Mouse (Mus musculus): Measurements from ENCODE around the gene Ilk. TPM values are rescaled to one million over a fixed set of nuclear protein-coding genes. Genes with fewer than 3 reads are reported as not detected.

The Ilk gene
- polyA plus RNA-seq, 1 experiment = 213 TPM

DNA sequence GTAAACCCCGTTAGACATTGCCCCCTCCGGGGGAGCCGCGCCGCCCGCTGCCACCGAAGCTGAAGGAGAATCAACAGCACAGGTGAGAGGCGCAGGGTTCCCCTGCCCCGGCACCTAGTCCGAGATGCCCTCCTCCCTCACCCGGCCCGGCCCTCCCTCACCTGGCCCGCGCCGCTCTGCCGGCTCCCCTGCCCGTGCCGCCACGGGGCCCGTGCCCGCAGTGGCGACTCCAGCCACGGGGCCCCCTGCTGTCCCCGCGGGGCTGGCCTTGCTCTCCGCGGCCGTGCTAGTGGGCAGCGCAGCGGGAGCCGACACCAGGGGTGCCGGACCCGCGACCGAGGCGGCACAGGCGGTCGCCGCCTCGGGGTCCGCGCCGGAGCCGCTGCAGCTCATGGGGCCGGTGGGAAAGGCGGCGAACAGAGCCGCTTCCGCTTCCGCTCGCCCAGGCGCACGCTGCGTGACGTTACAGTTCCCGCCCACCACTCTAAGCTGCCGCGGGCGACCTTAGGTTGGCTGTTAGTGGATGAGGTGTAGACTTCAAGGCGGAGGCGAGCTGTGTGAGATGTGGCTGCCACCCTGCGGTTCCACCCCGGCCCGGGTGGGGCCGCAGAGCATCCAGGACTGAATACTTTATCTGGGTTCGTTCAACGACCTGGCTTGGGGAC is 7.7 kb downstream of the Ilk start, which contains the start of gene Taf10:
Gene Taf10, minus strand, starts transcription at position 436 of the 665 bp plus-strand sequence.
- H3K4me1 ChIP-seq (ENCODE audit: control insufficient read depth, insufficient read depth, low read length) = peaks cover 25% of the 10 kb centered on the region
- peak within 1 kb of the TSS; percentile 96 for H3K4me3 ChIP-seq (ENCODE audit: insufficient read depth, low read length)
- H3K27ac ChIP-seq (ENCODE audit: insufficient read depth, low read depth, low read length) = peak within 1 kb of the TSS; percentile 51
- no peak for TF ChIP-seq POLR2A (IDR thresholded peaks at IDR 0.05; ENCODE audit: borderline replicate concordance, low read depth, low read length)
- no peak for TF ChIP-seq CTCF (IDR thresholded peaks at IDR 0.05; ENCODE audit: low read depth, low read length)

DNA sequence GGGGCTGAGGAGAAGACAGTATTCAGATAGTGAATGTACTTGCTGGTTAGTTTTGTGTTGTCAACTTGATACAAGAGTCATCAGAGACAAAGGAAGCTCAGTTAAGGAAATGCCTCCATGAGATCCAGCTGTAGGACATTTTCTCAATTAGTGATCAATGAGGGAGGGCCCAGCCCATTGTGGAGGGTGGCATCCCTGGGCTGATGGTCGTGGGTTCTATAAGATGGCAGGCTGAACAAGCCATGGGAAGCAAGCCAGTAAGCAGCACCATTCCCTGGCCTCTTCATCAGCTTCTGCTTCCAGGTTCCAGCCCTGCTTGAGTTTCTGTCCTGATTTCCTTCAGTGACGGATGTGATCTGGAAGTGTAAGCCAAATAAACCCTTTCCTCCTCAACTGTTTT is 11.4 kb downstream of the Ilk start:
- no peak overlapping the region for H3K27ac ChIP-seq (ENCODE audit: insufficient read depth, low read depth, low read length)
- no peak overlapping the region for H3K4me3 ChIP-seq (ENCODE audit: insufficient read depth, low read length)
- TF ChIP-seq CTCF (IDR thresholded peaks at IDR 0.05; ENCODE audit: low read depth, low read length) (no peak), POLR2A (IDR thresholded peaks at IDR 0.05; ENCODE audit: borderline replicate concordance, low read depth, low read length) (no peak)
- H3K4me1 ChIP-seq (ENCODE audit: control insufficient read depth, insufficient read depth, low read length) = peaks cover 33% of the 10 kb centered on the region

DNA sequence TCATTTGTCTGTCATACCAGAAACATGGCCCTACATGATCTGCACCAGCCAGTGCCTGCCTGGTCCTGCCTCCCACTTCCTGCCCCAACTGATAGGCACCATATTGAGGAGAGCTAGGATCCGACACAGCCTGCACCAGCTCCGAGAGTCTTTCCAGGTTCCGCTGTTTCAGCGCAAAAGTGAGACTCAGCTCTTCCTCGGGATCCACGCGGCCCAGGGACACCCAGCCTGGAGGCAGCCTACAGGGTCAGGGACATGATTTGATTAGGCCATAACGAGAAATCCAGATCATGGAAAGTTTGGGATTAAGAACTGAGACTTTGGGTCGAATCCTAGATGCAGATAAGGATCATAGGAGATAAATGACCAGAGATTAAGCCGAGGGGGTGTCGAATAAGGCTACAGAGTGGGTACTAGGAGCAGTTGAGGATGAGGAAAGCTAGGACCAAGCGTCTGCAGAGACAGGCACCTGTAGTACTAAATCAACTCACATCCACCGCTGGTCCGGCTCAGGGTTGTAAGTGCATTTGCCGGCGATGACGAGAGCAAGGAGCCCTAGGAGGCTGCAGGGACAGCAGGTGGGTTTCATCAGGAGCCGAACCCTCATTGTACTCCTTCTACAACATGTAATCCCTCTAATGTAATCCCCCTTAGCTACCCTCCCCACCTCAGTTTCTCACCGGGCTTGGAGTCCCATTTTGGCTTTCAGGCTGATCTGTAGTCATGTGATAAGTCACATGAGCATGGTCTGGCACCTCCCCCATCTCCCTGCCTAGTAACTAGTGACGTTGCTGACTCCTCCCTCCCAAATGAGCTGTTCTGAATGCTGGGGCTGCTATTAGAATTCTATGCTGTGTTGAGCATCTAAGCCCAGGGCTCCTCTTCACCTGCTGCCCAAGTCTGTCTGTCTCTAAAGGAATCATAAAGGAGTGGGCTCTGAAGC is 15.4 kb downstream of the Ilk start, which contains the start of gene Tpp1:
Gene Tpp1, minus strand, starts transcription at position 745 of the 943 bp plus-strand sequence.
- no peak for TF ChIP-seq POLR2A (IDR thresholded peaks at IDR 0.05; ENCODE audit: borderline replicate concordance, low read depth, low read length)
- no peak for TF ChIP-seq CTCF (IDR thresholded peaks at IDR 0.05; ENCODE audit: low read depth, low read length)
- Histone ChIP-seq H3K4me3 (ENCODE audit: insufficient read depth, low read length) (peak within 1 kb of the TSS; percentile 89), H3K4me1 (ENCODE audit: control insufficient read depth, insufficient read depth, low read length) (peaks cover 18% of the 10 kb centered on the region), H3K27ac (ENCODE audit: insufficient read depth, low read depth, low read length) (peak within 1 kb of the TSS; percentile 87)

DNA sequence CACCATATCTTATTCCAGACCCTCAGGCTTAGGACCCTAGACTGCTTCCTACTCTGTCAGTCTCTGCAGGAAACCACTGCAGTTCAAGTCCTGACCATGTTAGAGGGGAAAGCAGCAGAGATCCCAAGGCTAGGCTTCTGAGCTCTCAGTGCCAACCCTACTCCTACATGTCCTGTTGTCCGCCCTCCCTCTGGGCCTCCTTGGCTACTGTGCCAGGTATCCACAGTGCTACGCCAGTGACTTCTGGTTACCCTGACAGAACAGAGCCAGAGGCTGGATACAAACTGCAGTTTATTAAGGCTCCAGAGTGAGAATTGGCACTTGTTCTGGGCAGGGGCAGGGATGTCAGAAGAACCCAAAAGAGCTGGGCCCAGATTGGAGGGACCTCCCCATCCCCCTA is 16.3 kb downstream of the Ilk start:
- TF ChIP-seq POLR2A (IDR thresholded peaks at IDR 0.05; ENCODE audit: borderline replicate concordance, low read depth, low read length) (no peak), CTCF (IDR thresholded peaks at IDR 0.05; ENCODE audit: low read depth, low read length) (no peak)
- Histone ChIP-seq H3K4me1 (ENCODE audit: control insufficient read depth, insufficient read depth, low read length) (peaks cover 18% of the 10 kb centered on the region), H3K27ac (ENCODE audit: insufficient read depth, low read depth, low read length) (no peak overlapping the region), H3K4me3 (ENCODE audit: insufficient read depth, low read length) (no peak overlapping the region)

DNA sequence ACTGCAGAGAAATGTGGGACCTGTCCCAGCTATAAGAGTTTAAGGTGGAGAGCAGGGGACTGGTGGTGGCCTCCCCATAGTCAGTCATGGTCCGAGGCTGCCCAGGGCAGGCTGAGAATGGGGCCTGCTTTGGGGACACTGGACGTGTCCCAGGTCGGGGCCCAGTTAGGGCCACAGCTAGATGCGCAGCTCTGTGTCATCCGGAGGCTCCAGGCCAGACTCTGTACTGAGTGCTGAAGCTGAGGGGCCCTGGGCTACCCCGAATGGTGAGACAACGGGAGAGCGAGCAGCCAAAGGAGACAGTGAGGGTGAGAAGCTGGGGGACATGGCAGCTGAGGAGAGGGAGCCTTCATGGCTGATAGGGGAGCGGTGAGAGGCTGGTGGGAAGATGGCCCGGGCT is 16.9 kb downstream of the Ilk start:
- Histone ChIP-seq H3K4me3 (ENCODE audit: insufficient read depth, low read length) (no peak overlapping the region), H3K27ac (ENCODE audit: insufficient read depth, low read depth, low read length) (no peak overlapping the region), H3K4me1 (ENCODE audit: control insufficient read depth, insufficient read depth, low read length) (peaks cover 18% of the 10 kb centered on the region)
- no peak for TF ChIP-seq CTCF (IDR thresholded peaks at IDR 0.05; ENCODE audit: low read depth, low read length)
- no peak for TF ChIP-seq POLR2A (IDR thresholded peaks at IDR 0.05; ENCODE audit: borderline replicate concordance, low read depth, low read length)

DNA sequence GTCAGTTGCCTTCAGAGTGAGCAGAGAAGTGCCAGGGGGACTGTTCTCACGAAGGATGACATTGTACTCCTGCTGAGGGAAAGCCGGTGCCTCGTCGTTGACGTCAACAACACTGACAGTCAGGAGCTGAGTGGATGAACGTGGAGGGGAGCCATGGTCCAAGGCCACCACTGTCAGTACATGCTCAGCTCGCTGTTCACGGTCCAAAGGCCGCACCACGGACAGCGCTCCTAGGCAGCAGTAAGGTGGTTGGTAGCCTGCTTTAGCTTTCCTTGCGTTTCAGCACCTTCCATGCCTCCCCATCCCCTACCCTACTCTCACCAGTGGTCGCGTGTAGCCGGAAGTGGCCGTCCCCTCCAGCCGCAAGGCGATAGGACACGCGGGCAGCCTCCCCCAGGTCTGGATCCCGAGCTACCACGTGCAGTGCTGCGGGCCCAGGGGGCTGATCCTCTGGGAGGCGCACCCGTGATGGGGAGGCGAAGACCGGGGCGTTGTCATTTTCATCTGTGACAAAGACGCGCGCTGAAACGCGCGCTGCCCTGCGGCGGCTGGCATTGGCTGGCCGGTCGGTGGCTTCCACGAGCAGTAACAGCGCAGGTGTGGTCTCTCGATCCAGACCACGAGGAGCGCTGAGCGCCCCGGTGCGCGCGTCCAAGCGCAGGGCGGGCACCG is 25.6 kb downstream of the Ilk start:
- TF ChIP-seq CTCF (IDR thresholded peaks at IDR 0.05; ENCODE audit: low read depth, low read length) = no peak
- Histone ChIP-seq H3K27ac (ENCODE audit: insufficient read depth, low read depth, low read length) (no peak overlapping the region), H3K4me3 (ENCODE audit: insufficient read depth, low read length) (peak overlapping the region; percentile 63), H3K4me1 (ENCODE audit: control insufficient read depth, insufficient read depth, low read length) (peaks cover 8% of the 10 kb centered on the region)

DNA sequence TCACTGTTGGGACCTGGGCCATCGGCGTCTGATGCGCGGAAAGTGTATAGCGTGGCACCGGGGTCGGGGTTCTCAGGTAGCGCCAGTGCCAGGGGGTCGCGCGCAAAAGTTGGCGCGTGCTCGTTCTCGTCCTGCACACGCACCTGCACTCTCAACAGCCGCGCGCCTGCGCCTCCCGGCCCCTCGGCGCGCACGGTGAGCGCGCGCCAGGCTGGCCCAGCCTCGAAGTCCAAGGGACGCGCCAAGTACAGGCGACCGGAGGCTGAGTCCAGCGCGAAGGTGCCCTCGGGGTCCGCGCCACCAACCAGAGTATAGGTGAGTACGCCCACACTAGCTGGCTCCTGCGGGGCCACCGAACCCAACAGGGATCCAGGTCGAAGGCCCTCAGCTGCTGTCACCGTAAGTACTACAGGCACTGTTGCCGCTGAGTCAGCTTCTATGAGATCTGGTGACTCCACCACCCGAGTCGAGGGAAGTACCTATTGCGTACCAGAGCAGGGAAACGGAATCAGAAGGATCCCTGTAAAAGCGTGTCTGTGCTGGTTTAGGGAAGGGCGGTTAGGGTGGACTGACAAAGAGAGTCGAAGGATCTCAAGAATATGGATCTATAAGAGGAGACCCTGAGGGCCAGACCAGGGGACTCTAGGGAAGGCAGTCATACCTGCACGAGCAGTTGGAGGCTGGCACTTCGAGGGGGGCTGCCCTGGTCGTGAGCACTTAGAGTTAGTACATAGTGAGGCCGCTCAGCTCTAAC is 26.3 kb downstream of the Ilk start:
- Histone ChIP-seq H3K4me3 (ENCODE audit: insufficient read depth, low read length) (peak overlapping the region; percentile 63), H3K27ac (ENCODE audit: insufficient read depth, low read depth, low read length) (no peak overlapping the region), H3K4me1 (ENCODE audit: control insufficient read depth, insufficient read depth, low read length) (peaks cover 13% of the 10 kb centered on the region)
- TF ChIP-seq CTCF (IDR thresholded peaks at IDR 0.05; ENCODE audit: low read depth, low read length) = no peak

DNA sequence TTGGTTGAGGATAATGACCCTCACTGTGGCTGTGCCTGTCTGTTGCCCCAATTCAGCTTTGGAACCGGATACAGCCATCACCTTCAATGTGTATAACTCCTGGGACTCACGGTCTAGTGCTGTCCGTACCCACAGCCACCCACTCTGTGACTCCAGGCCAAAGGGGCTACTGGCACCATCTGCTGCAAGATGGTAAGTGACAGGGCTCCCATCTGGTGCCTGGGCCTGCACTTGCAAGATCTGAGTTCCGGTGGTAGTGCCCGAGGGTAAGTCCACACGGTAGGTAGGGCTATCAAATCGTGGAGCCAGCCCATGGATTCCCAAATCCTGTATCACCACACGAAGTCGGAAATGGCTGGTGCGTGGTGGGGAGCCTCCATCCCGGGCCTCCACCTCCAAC is 27.9 kb downstream of the Ilk start:
- Histone ChIP-seq H3K4me3 (ENCODE audit: insufficient read depth, low read length) (no peak overlapping the region), H3K4me1 (ENCODE audit: control insufficient read depth, insufficient read depth, low read length) (peaks cover 23% of the 10 kb centered on the region), H3K27ac (ENCODE audit: insufficient read depth, low read depth, low read length) (no peak overlapping the region)
- no peak for TF ChIP-seq CTCF (IDR thresholded peaks at IDR 0.05; ENCODE audit: low read depth, low read length)
- TF ChIP-seq POLR2A (IDR thresholded peaks at IDR 0.05; ENCODE audit: borderline replicate concordance, low read depth, low read length) = no peak

DNA sequence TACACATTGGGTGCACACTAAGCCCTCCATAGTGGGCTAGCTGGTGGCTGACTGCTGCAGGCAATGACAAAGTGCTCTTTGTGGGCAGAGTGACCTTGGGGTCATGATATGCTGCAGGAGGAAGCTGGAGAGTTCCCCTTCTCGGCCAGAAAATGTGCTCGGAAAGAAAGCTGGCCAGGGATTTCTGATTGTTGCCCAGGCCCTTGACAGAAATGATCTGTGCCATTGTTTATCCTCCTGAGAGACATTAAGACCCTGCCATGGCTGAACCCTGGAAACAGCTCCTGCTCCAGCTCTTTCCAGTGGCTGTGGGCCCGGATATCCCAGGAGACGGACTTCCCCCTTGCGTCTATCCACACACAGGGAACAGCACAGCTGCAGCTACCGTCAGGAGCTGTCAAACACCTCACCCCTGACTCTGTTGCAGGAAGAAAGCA is 31.4 kb downstream of the Ilk start:
- TF ChIP-seq CTCF (IDR thresholded peaks at IDR 0.05; ENCODE audit: low read depth, low read length) (no peak), POLR2A (IDR thresholded peaks at IDR 0.05; ENCODE audit: borderline replicate concordance, low read depth, low read length) (no peak)
- H3K27ac ChIP-seq (ENCODE audit: insufficient read depth, low read depth, low read length) = peak overlapping the region; percentile 82
- 0 out of 2 replicates have a peak overlapping the region, but pooled peaks have one; percentile 14 for H3K4me3 ChIP-seq (ENCODE audit: insufficient read depth, low read length)
- peaks cover 30% of the 10 kb centered on the region for H3K4me1 ChIP-seq (ENCODE audit: control insufficient read depth, insufficient read depth, low read length)
